Mouse (Mus musculus) fibroblast of lung, adult 2 months (primary cell): Measurements from ENCODE around the gene Plk1.

ENCODE experiments used
- DNase-seq: peaks from one replicate; pipeline ENCODE4 v3.0.0-alpha.2; 2011; ENCODE audit warnings: low read depth

Gene Plk1

DNA sequence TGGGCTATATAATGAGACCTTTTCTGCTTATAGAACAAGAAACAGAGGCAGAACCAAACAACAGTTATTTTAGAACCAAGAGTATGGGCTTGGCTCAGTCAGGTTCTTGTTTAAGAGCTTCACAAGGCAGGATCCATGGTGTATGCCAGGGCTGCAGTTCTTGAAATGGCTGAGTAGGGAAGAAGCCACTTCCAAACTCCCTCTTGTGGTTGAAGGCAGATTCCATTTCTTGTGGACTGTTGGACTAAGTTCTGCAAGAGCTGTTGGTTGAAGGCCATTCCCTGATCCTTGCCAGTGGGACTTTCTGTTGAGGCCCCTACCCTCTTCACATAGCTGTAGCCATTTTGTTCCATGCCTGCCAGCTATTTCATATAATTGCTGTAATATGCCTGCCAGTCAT lies 34.7 kb downstream of the Plk1 start:
- DNase-seq, result no peak

DNA sequence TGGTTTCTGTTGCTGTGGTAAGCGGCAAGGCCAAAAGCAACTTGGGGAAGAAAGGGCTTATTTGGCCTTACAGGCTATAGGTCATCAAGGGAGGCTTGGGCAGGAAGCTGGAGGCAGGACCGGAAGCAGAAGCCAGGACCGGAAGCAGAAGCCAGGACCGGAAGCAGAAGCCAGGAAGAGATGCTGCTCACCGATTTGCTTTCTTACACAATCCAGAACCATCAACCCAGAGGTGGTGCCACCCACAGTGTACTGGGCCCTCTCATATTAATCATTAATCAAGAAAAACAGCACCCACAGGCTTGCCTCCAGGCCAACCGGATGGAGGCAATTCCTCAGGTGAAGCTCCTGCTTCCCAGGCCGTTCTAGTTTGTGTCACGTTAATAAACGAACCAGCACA lies 37.5 kb downstream of the Plk1 start:
- DNase-seq, result no peak

DNA sequence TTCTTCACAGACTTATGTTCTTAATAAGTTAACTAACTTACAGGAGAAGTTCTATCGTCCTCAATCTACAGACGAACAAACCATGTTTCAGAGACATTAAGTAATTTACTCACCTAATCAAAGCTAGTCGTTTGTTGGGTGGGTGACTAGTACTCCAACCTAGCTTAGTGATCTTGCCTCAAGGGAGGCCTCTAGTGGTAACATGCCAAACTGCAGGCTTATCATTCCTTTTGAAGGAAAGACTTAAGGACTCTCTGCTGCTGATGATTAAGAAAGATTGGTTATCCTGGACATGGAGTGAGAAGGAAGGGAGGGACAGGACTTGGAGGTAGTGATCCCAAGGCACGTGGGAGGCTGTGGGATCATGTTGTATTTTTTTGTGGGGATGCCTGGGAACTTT lies 38.1 kb downstream of the Plk1 start:
- DNase-seq, result peak; percentile 20

DNA sequence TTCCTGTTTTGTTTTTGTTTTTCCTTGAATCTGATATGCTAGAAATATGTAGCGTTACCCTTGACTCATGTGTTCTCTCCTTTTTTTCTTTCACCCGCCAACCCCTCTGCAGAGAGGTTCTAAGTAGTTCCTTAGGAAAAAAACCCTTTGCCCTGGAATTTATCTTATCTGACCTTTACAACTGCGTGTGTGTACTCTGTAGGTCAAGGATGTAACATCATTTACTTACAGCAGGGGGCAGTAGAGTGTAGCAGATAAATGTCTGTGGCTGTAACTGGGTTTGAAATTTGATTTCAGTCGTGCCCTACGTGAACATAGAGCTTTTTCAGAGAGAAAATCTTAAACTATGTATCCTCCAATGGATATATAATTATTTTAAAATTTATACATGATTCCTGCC lies 40.1 kb downstream of the Plk1 start:
- DNase-seq, result no peak

DNA sequence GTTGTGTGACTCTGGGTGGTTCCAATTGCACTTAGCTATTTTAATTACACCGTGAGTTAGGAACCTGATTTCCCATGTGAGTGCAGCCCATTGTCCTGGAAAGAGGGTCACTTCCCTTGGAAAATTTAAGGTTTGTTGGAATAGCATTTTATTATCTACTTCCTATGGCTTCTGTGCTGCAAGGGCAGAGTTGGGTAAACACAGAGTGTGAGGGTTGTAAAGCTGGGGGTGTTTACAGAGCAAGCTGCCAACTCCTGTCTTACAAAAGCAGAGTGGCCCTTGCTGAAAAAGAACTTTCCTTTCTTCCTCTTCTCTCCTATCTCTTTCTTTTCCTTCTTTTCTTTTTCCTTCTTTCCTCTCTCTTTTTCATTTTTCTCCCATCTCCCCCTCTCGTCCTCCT lies 44.7 kb downstream of the Plk1 start:
- DNase-seq, result no peak

DNA sequence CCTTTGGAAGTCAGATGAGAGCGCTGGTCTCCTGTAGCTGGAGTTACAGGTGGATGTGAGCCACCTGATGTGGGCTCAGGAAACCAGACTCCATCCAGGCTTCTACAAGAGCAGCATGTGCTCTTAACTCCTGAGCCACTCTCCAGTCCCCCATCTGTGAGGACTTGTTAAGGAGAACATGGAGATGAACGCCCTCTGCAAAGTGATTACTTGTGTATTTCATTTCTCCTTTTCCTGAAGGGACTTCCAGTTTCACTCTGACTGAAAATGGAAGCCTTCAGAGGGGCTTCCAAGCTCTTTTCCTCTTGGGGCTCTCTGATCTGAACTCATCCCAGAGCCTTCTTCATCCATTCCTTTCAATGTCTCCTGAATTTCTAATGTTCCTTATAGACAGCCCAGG lies 46.9 kb downstream of the Plk1 start:
- DNase-seq, result no peak

DNA sequence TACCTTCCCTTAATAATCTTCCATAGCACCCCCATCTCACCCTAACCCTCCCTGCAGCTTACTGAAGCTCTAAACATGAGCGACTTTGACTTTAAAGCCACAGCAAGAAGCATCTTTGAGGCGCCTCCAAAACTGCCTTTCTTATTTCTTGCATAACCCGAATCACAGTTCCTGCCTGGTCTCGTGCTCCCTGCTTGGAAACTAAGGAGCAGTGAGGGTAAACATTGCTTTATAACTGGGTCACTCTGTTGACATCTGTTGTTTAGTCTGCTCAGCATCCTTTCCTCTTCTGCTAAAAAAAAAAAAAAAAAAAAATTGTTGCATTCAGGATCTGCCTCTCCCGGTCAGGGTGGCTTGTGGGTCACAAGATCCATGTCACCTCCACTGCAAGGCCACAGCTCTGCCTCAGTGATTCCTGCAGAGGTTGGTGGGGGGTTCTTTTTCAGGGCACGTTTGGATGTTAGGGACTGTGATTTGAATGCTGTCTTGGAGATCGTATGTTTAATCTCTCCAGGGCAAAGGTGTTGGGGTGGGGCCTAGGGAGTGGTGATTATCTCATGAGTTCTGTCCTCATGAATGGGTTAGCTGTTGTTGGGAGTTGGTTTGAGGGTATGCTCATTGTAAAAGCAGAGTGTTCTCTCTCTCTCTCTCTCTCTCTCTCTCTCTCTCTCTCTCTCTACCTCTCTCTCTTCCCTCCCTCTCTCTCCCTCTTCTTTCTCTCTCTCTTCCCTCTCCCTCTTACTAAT lies 49.2 kb downstream of the Plk1 start:
- no peak for DNase-seq

DNA sequence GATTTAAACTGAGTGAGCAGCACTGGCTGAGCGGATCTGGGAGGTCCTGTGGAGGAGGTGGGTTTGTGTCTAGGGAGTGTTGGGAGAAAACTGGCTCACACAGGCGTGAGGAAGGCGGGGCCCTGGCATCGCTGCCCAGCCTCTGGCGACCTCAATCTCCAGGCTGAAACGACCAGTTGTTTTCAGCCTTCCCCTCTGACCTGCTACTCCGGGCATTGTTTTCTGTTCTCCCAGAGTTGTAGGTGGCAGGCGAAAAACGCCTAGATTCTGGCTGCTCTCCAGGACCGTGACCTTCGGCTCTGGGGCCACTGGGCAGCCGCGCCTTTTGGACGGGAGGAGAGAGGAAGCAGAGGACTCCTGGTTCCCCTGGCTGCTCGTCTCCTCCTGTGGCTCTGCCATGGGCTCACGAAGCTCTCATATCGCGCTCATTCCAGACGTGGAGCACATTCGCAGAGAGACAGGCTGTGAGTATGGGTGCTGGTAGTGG lies 60.1 kb downstream of the Plk1 start, which contains the start of gene Chp2:
Gene Chp2, plus strand, starts transcription at position 182 of the 487 bp plus-strand sequence.
- no peak for DNase-seq
